Mouse (Mus musculus) liver, adult 2 months (tissue): ENCODE measurements at regions not wholly inside any gene's neighbourhood (a gene's known extent, or its start where the extent isn't known, plus 50 kb on each side); places are given as distances from the start of the nearest gene placed in this dataset.

Source experiments
- CTCF ChIP-seq: fragments of 200-500 bp; IDR thresholded peaks from 2 replicates; pipeline ENCODE4 v1.5.1; 2011; ENCODE audit warnings: low read depth, low read length, control low read depth
- POLR2A ChIP-seq: fragments of 200-500 bp; IDR thresholded peaks from 2 replicates; pipeline ENCODE4 v1.6.1; 2011; ENCODE audit warnings: low read length, control low read depth; ENCODE audit not compliant: insufficient read depth; ENCODE audit errors: extremely low read depth

GRCm38 (mm10) chr11:26996292-26997099 lies 402.7 kb upstream of the Vrk2 start:
- TF ChIP-seq POLR2A (no peak), CTCF (no peak)
